Mouse (Mus musculus) forebrain, embryonic 11.5 days (tissue): Measurements from ENCODE around the gene Fbxw10. TPM values are rescaled to one million over a fixed set of nuclear protein-coding genes. Genes with fewer than 3 reads are reported as not detected.

Experiments
- ATAC-seq: fragments of 200-750 bp; cut with Nextera tagmentation; replicated peaks from 2 replicates; pipeline ENCODE4 v1.8.0; 2017; ENCODE audit warnings: moderate TSS enrichment; ENCODE audit not compliant: low FRiP score
- DNase-seq: peaks from one replicate; pipeline ENCODE4 v3.0.0-alpha.2; 2017; ENCODE audit warnings: low spot score
- H3K27ac ChIP-seq: fragments of 300-500 bp; sonication (generic); 2 replicates; pipeline ENCODE4 v1.5.1; 2014; ENCODE audit warnings: low read depth, low read length
- H3K27me3 ChIP-seq: fragments of 300-500 bp; sonication (generic); 2 replicates; pipeline ENCODE4 v1.6.1; 2014; ENCODE audit warnings: mild to moderate bottlenecking, low read length, mixed read lengths; ENCODE audit not compliant: control insufficient read depth, insufficient read depth
- H3K36me3 ChIP-seq: fragments of 300-500 bp; sonication (generic); 2 replicates; pipeline ENCODE4 v1.6.1; 2014; ENCODE audit warnings: mild to moderate bottlenecking, low read length, moderate library complexity, mixed read lengths; ENCODE audit not compliant: control insufficient read depth, insufficient read depth
- H3K4me1 ChIP-seq: fragments of 300-500 bp; sonication (generic); replicated peaks from 2 replicates; pipeline ENCODE4 v1.6.1; 2014; ENCODE audit warnings: low read length, mixed read lengths; ENCODE audit not compliant: control insufficient read depth, insufficient read depth
- H3K4me2 ChIP-seq: fragments of 300-500 bp; sonication (generic); 2 replicates; pipeline ENCODE4 v1.6.1; 2014; ENCODE audit warnings: low read depth, mild to moderate bottlenecking, low read length, moderate library complexity, mixed read lengths; ENCODE audit not compliant: severe bottlenecking
- H3K4me3 ChIP-seq: fragments of 300-500 bp; sonication (generic); 2 replicates; pipeline ENCODE4 v1.5.1; 2014; ENCODE audit warnings: low read depth, low read length
- H3K9ac ChIP-seq: fragments of 300-500 bp; sonication (generic); 2 replicates; pipeline ENCODE4 v1.6.1; 2014; ENCODE audit warnings: low read length
- H3K9me3 ChIP-seq: fragments of 300-500 bp; sonication (generic); 2 replicates; pipeline ENCODE4 v1.6.1; 2016; ENCODE audit warnings: low read length, mixed read lengths; ENCODE audit not compliant: control insufficient read depth
- WGBS: fragments of 180-500 bp; shearing (Covaris S2); extraction: QIAGEN DNeasy Blood & Tissue Kit; methylation state at CpG from one replicate; pipeline ENCODE4 v1.1.7; 2014; 5-methylcytosine and 5-hydroxymethylcytosine counted together
- polyA plus RNA-seq: library from polyadenylated mRNA; unstranded; fragments of >200 nt; fragmentation: Nextera tagmentation; extraction: Ambion mirVana; gene quantifications from 2 replicates; pipeline ENCODE4 v1.2.1, GENCODE M21; 2014

Gene Fbxw10
- polyA plus RNA-seq, 1 experiment from 2014 or later: 0.59 TPM

GRCm38 (mm10) chr11:62878728-62879127, 31.9 kb downstream of the Fbxw10 start:
- WGBS: 32% methylated on average over 9 of the region's 9 CpGs
- DNase-seq (no peak), ATAC-seq (peak; percentile 7; the same call in 1 of the 2 replicates)
- H3K27ac ChIP-seq: no peak overlapping the region
- peak overlapping the region; percentile 75 for H3K4me2 ChIP-seq
- H3K27me3 ChIP-seq: no peaks in the 10 kb centered on the region
- no peaks in the 10 kb centered on the region for H3K4me1 ChIP-seq
- no peaks in the 10 kb centered on the region for H3K36me3 ChIP-seq
- peak overlapping the region; percentile 73 for H3K4me3 ChIP-seq
- H3K9ac ChIP-seq: peak overlapping the region; percentile 3; the same call in 1 of the 2 replicates
- no peaks in the 10 kb centered on the region for H3K9me3 ChIP-seq

- Histone ChIP-seq H3K36me3 (no peaks in the 10 kb centered on the region), H3K27me3 (no peaks in the 10 kb centered on the region)
- 2% methylated on average over 55 of the region's 55 CpGs for WGBS
Measured at GRCm38 (mm10) chr11:62879220-62880048, 32.6 kb downstream of the Fbxw10 start, which contains the start of gene Tvp23b. Gene Tvp23b (plus strand): TSS chr11:62879455.

GRCm38 (mm10) chr11:62883407-62883806, 36.5 kb downstream of the Fbxw10 start:
- Histone ChIP-seq H3K27ac (no peak overlapping the region), H3K9me3 (no peaks in the 10 kb centered on the region), H3K4me2 (no peak overlapping the region), H3K27me3 (no peaks in the 10 kb centered on the region), H3K9ac (no peak overlapping the region), H3K4me1 (no peaks in the 10 kb centered on the region), H3K36me3 (no peaks in the 10 kb centered on the region; the same call in 1 of the 2 replicates), H3K4me3 (no peak overlapping the region)
- WGBS: 95% methylated on average over 8 of the region's 8 CpGs
- ATAC-seq (no peak), DNase-seq (no peak)

More at GRCm38 (mm10) chr11:62879220-62880048, 32.6 kb downstream of the Fbxw10 start, which contains the start of gene Tvp23b:
- peak within 1 kb of the TSS; percentile 73 for H3K4me3 ChIP-seq
- H3K4me2 ChIP-seq: peak within 1 kb of the TSS; percentile 75
- H3K9ac ChIP-seq: peak within 1 kb of the TSS; percentile 77
- peak; percentile 100 for DNase-seq
- no peaks in the 10 kb centered on the region for H3K4me1 ChIP-seq
- no peaks in the 10 kb centered on the region for H3K9me3 ChIP-seq
- ATAC-seq: peak; percentile 96
- no peak within 1 kb of the TSS for H3K27ac ChIP-seq

- no peaks in the 10 kb centered on the region for H3K4me1 ChIP-seq
- WGBS: 85% methylated on average over 5 of the region's 5 CpGs
- H3K9me3 ChIP-seq: no peaks in the 10 kb centered on the region
- H3K4me2 ChIP-seq: no peak overlapping the region
- ATAC-seq (no peak), DNase-seq (no peak)
- no peak overlapping the region for H3K27ac ChIP-seq
- H3K27me3 ChIP-seq: no peaks in the 10 kb centered on the region
- H3K9ac ChIP-seq: no peak overlapping the region
- H3K36me3 ChIP-seq: no peaks in the 10 kb centered on the region; the same call in 1 of the 2 replicates
- H3K4me3 ChIP-seq: no peak overlapping the region
Measured at GRCm38 (mm10) chr11:62885323-62885722, 38.5 kb downstream of the Fbxw10 start.

- Histone ChIP-seq H3K27me3 (no peaks in the 10 kb centered on the region), H3K4me1 (no peaks in the 10 kb centered on the region), H3K9ac (no peak overlapping the region), H3K4me2 (no peak overlapping the region), H3K9me3 (no peaks in the 10 kb centered on the region), H3K4me3 (no peak overlapping the region), H3K27ac (no peak overlapping the region), H3K36me3 (no peaks in the 10 kb centered on the region)
- ATAC-seq (no peak), DNase-seq (no peak)
- WGBS: 88% methylated on average over 4 of the region's 4 CpGs
Measured at GRCm38 (mm10) chr11:62890796-62891195, 43.9 kb downstream of the Fbxw10 start.

GRCm38 (mm10) chr11:62891763-62892162, 44.9 kb downstream of the Fbxw10 start:
- Histone ChIP-seq H3K9me3 (no peaks in the 10 kb centered on the region), H3K27ac (no peak overlapping the region), H3K4me1 (no peaks in the 10 kb centered on the region), H3K4me3 (no peak overlapping the region), H3K36me3 (no peaks in the 10 kb centered on the region), H3K27me3 (no peaks in the 10 kb centered on the region), H3K9ac (no peak overlapping the region), H3K4me2 (no peak overlapping the region)
- DNase-seq (no peak), ATAC-seq (no peak)
- 93% methylated on average over 11 of the region's 11 CpGs for WGBS

GRCm38 (mm10) chr11:62901699-62902323, 54.9 kb downstream of the Fbxw10 start:
- H3K4me1 ChIP-seq: no peaks in the 10 kb centered on the region
- WGBS: 43% methylated on average over 12 of the region's 12 CpGs
- DNase-seq (peak; percentile 63), ATAC-seq (no peak)
- no peaks in the 10 kb centered on the region for H3K9me3 ChIP-seq
- no peak overlapping the region for H3K27ac ChIP-seq
- H3K27me3 ChIP-seq: no peaks in the 10 kb centered on the region
- no peak overlapping the region for H3K9ac ChIP-seq
- H3K4me3 ChIP-seq: no peak overlapping the region
- H3K4me2 ChIP-seq: no peak overlapping the region
- H3K36me3 ChIP-seq: no peaks in the 10 kb centered on the region

GRCm38 (mm10) chr11:62903871-62904495, 57.1 kb downstream of the Fbxw10 start:
- no peak overlapping the region for H3K4me2 ChIP-seq
- H3K27ac ChIP-seq: no peak overlapping the region
- H3K4me1 ChIP-seq: no peaks in the 10 kb centered on the region
- H3K9me3 ChIP-seq: no peaks in the 10 kb centered on the region
- no peaks in the 10 kb centered on the region for H3K27me3 ChIP-seq
- no peak overlapping the region for H3K9ac ChIP-seq
- WGBS: 63% methylated on average over 6 of the region's 6 CpGs
- H3K4me3 ChIP-seq: no peak overlapping the region
- ATAC-seq (no peak), DNase-seq (no peak)
- no peaks in the 10 kb centered on the region for H3K36me3 ChIP-seq
